Mouse (Mus musculus): ENCODE measurements around the gene Cdc27.
A peak's percentile ranks its signal among the peaks of the same experiment; 100 is the strongest.

Gene Cdc27

GRCm38 (mm10) chr11:104479505-104479904, 70.9 kb downstream of the Cdc27 start:
- no peak for DNase-seq

GRCm38 (mm10) chr11:104469371-104469835, 81.0 kb downstream of the Cdc27 start:
- peak; percentile 96 for DNase-seq

- no peak for DNase-seq
These were observed 81.6 kb downstream of the Cdc27 start, which contains the start of gene Kansl1 for GRCm38 (mm10) chr11:104468751-104469268. Gene Kansl1, minus strand, starts transcription at chr11:104468861.

GRCm38 (mm10) chr11:104467698-104468097, 82.7 kb downstream of the Cdc27 start:
- no peak for DNase-seq

GRCm38 (mm10) chr11:104461551-104461950, 88.9 kb downstream of the Cdc27 start:
- DNase-seq = peak; percentile 88

GRCm38 (mm10) chr11:104459671-104460070, 90.7 kb downstream of the Cdc27 start:
- no peak for DNase-seq

GRCm38 (mm10) chr11:104458507-104458906, 91.9 kb downstream of the Cdc27 start:
- no peak for DNase-seq
